Mouse (Mus musculus): ENCODE measurements around the gene Ccdc106.

GRCm38 (mm10) chr7:5091008-5091728, 70.8 kb downstream of the Ccdc106 start:
- no peak for TF ChIP-seq POLR2A (IDR thresholded peaks at IDR 0.05; ENCODE audit: extremely low read depth, insufficient read depth, low read length)
- TF ChIP-seq CTCF (IDR thresholded peaks at IDR 0.05; ENCODE audit: low read depth, low read length), result no peak
